Comparison of ENCODE assay signal across 16 mouse cellular contexts in genomic region chr6:148992373-148993116, GRCm38 (mm10). TPM values are rescaled to one million over a fixed set of nuclear protein-coding genes. Genes with fewer than 3 reads are reported as not detected.
DNase-seq lines count a peak whose midpoint lies in the region; ATAC-seq and TF ChIP-seq lines count a peak whose summit lies in the region.
"Had no signal": no experiment of that assay in that cellular context is flagged by ENCODE, and none has a peak within 500 bp of the region (broad histone marks: within the 10 kb centered on the region; RNA-seq: fewer than 3 reads in every experiment).

No protein-coding gene starts in this region.

- no peaks in the 10 kb centered on the region for H3K9me3 ChIP-seq in hindbrain, embryonic 10.5 days
- no peaks in the 10 kb centered on the region for H3K9me3 ChIP-seq in hindbrain, postnatal 0 days (ENCODE audit: low read length)
- no peaks in the 10 kb centered on the region for H3K9me3 ChIP-seq in midbrain, embryonic 12.5 days
- H3K9me3 ChIP-seq in midbrain, postnatal 0 days (ENCODE audit: low read length): no peaks in the 10 kb centered on the region
- no peaks in the 10 kb centered on the region for H3K9me3 ChIP-seq in kidney, embryonic 14.5 days (ENCODE audit: control insufficient read depth, low read length)

- peak overlapping the region; percentile 93 for H3K27ac ChIP-seq in hindbrain, embryonic 10.5 days
- no peak overlapping the region for H3K27ac ChIP-seq in hindbrain, postnatal 0 days
- H3K27ac ChIP-seq in midbrain, embryonic 12.5 days (replicated peaks): peak overlapping the region; percentile 66
- H3K27ac ChIP-seq in midbrain, postnatal 0 days (ENCODE audit: low read depth, low read length): no peak overlapping the region
- H3K27ac ChIP-seq in kidney, embryonic 14.5 days (ENCODE audit: low read depth, low read length): no peak overlapping the region
- H3K27ac ChIP-seq: liver, embryonic 14.5 days had no signal

- peaks cover 30% of the 10 kb centered on the region for H3K36me3 ChIP-seq in hindbrain, embryonic 10.5 days
- H3K36me3 ChIP-seq in hindbrain, postnatal 0 days (ENCODE audit: insufficient read depth, low read length): peaks cover 24% of the 10 kb centered on the region; the same call in 1 of the 2 replicates
- H3K36me3 ChIP-seq in midbrain, embryonic 12.5 days: peaks cover 25% of the 10 kb centered on the region
- peaks cover 12% of the 10 kb centered on the region for H3K36me3 ChIP-seq in midbrain, postnatal 0 days (ENCODE audit: insufficient read depth, low read length)
- peaks cover 14% of the 10 kb centered on the region for H3K36me3 ChIP-seq in kidney, embryonic 14.5 days (ENCODE audit: control insufficient read depth, insufficient read depth, low read length)

- WGBS in hindbrain, embryonic 10.5 days: 21% methylated on average over 4 of the region's 4 CpGs
- WGBS in hindbrain, postnatal 0 days: 26% methylated on average over 4 of the region's 4 CpGs
- 16% methylated on average over 4 of the region's 4 CpGs for WGBS in midbrain, embryonic 12.5 days
- WGBS in midbrain, postnatal 0 days: 37% methylated on average over 4 of the region's 4 CpGs
- WGBS in kidney, embryonic 14.5 days: 63% methylated on average over 4 of the region's 4 CpGs

- DNase-seq in hindbrain, embryonic 10.5 days (ENCODE audit: low spot score): peak; percentile 64
- no peak for DNase-seq in hindbrain, postnatal 0 days (ENCODE audit: low spot score)
- no peak for DNase-seq in midbrain, postnatal 0 days (ENCODE audit: low spot score)
- DNase-seq in embryo, embryonic 10 days (ENCODE audit: low spot score): peak; percentile 74
- peak; percentile 73 for DNase-seq in mesoderm, embryonic 11.5 days (ENCODE audit: low read depth, low spot score)
- no peak for DNase-seq in urinary bladder, adult 18-20 months (ENCODE audit: low spot score in 2 of 2)
- DNase-seq: adrenal gland, adult 2 months; heart, postnatal 4 days; kidney, adult 9 months; left cerebral cortex, postnatal 4 days; right cerebral cortex, postnatal 14 days; thymus, postnatal 25 days had no signal

- H3K4me2 ChIP-seq in hindbrain, postnatal 0 days (ENCODE audit: low read depth, low read length): no peak overlapping the region
- 0 out of 2 replicates have a peak overlapping the region, but pooled peaks have one; percentile 11 for H3K4me2 ChIP-seq in midbrain, embryonic 12.5 days (replicated peaks)
- no peak overlapping the region for H3K4me2 ChIP-seq in midbrain, postnatal 0 days (ENCODE audit: low read depth, low read length, poor library complexity, severe bottlenecking)
- H3K4me2 ChIP-seq in kidney, embryonic 14.5 days (replicated peaks; ENCODE audit: low read depth, low read length): no peak overlapping the region

- H3K4me3 ChIP-seq in hindbrain, embryonic 10.5 days: peak overlapping the region; percentile 20; the same call in 1 of the 2 replicates
- H3K4me3 ChIP-seq in hindbrain, postnatal 0 days (ENCODE audit: low read length): no peak overlapping the region
- H3K4me3 ChIP-seq in midbrain, embryonic 12.5 days: no peak overlapping the region
- no peak overlapping the region for H3K4me3 ChIP-seq in midbrain, postnatal 0 days (ENCODE audit: low read depth, low read length)
- H3K4me3 ChIP-seq in kidney, embryonic 14.5 days (ENCODE audit: low read length): no peak overlapping the region
- H3K4me3 ChIP-seq: erythroblast, embryonic 14.5 days had no signal

- H3K27me3 ChIP-seq in hindbrain, embryonic 10.5 days (ENCODE audit: insufficient read depth, poor library complexity, severe bottlenecking): no peaks in the 10 kb centered on the region
- H3K27me3 ChIP-seq in hindbrain, postnatal 0 days (ENCODE audit: insufficient read depth, low read length): no peaks in the 10 kb centered on the region
- H3K27me3 ChIP-seq in midbrain, embryonic 12.5 days: no peaks in the 10 kb centered on the region
- H3K27me3 ChIP-seq in midbrain, postnatal 0 days (ENCODE audit: insufficient read depth, low read length): no peaks in the 10 kb centered on the region
- no peaks in the 10 kb centered on the region for H3K27me3 ChIP-seq in kidney, embryonic 14.5 days (ENCODE audit: control insufficient read depth, insufficient read depth, low read length)

- no peak overlapping the region for H3K9ac ChIP-seq in hindbrain, postnatal 0 days (replicated peaks; ENCODE audit: low read length)
- no peak overlapping the region; the same call in 1 of the 2 replicates for H3K9ac ChIP-seq in midbrain, embryonic 12.5 days (replicated peaks)
- H3K9ac ChIP-seq in midbrain, postnatal 0 days (replicated peaks; ENCODE audit: low read length, poor library complexity, severe bottlenecking): no peak overlapping the region
- no peak overlapping the region for H3K9ac ChIP-seq in kidney, embryonic 14.5 days (ENCODE audit: low read depth, low read length)
- H3K9ac ChIP-seq: liver, embryonic 14.5 days had no signal

- TF ChIP-seq CTCF in hindbrain, postnatal 0 days (IDR thresholded peaks at IDR 0.05; ENCODE audit: low read depth): no peak
- no peak for TF ChIP-seq CTCF in midbrain, postnatal 0 days (IDR thresholded peaks at IDR 0.05)

- no peak for ATAC-seq in hindbrain, postnatal 0 days
- ATAC-seq in midbrain, embryonic 12.5 days (ENCODE audit: low FRiP score, low read depth): peak; percentile 78
- no peak for ATAC-seq in midbrain, postnatal 0 days (ENCODE audit: low FRiP score)
- no peak for ATAC-seq in kidney, embryonic 14.5 days (ENCODE audit: low FRiP score, low TSS enrichment)

- peaks cover 41% of the 10 kb centered on the region for H3K4me1 ChIP-seq in hindbrain, embryonic 10.5 days (replicated peaks)
- H3K4me1 ChIP-seq in hindbrain, postnatal 0 days (ENCODE audit: insufficient read depth, low read length): no peaks in the 10 kb centered on the region
- H3K4me1 ChIP-seq in midbrain, embryonic 12.5 days: peaks cover 24% of the 10 kb centered on the region
- H3K4me1 ChIP-seq in midbrain, postnatal 0 days (ENCODE audit: insufficient read depth, low read length): no peaks in the 10 kb centered on the region
- peaks cover 2% of the 10 kb centered on the region; the same call in 1 of the 2 replicates for H3K4me1 ChIP-seq in kidney, embryonic 14.5 days (ENCODE audit: control insufficient read depth, insufficient read depth, low read length)

RNA-seq across cellular contexts. Expression of gene Sinhcaf, which starts 46.3 kb away (rescaled TPM):
- 238 and 321 TPM in 2 replicates for polyA plus RNA-seq in hindbrain, embryonic 10.5 days (2016; fragmentation: Nextera tagmentation; extraction: Ambion mirVana)
- total RNA-seq in hindbrain, postnatal 0 days (2014; rRNA removed): 19.1 and 25.9 TPM in 2 replicates
- 19.2 and 23.0 TPM in 2 replicates for polyA plus RNA-seq in hindbrain, postnatal 0 days (2015; fragmentation: Nextera tagmentation; extraction: Ambion mirVana)
- 210 and 223 TPM in 2 replicates for polyA plus RNA-seq in midbrain, embryonic 12.5 days (2016; fragmentation: Nextera tagmentation; extraction: Ambion mirVana)
- 10.4 and 10.5 TPM in 2 replicates for total RNA-seq in midbrain, postnatal 0 days (2014; rRNA removed)
- polyA plus RNA-seq in midbrain, postnatal 0 days (2015; fragmentation: Nextera tagmentation; extraction: Ambion mirVana): 7.3 and 9.3 TPM in 2 replicates
- 146 and 181 TPM in 2 replicates for polyA plus RNA-seq in kidney, embryonic 14.5 days (2014; fragmentation: Nextera tagmentation; extraction: Ambion mirVana)

Comparison
In these comparisons a context has a peak if more than half of its experiments do, and no peak if none do; other contexts are left out.
1. DNase-seq: peak in hindbrain, embryonic 10.5 days (single experiment), embryo, embryonic 10 days (single experiment) and mesoderm, embryonic 11.5 days (single experiment); none in hindbrain, postnatal 0 days (single experiment), midbrain, postnatal 0 days (single experiment) and urinary bladder, adult 18-20 months (0 of 2).
2. H3K27ac ChIP-seq: peak in hindbrain, embryonic 10.5 days (single experiment) and midbrain, embryonic 12.5 days (single experiment); none in hindbrain, postnatal 0 days (single experiment), midbrain, postnatal 0 days (single experiment) and kidney, embryonic 14.5 days (single experiment).